Mouse (Mus musculus) myocyte (in vitro differentiated cells): ENCODE measurements around the gene Tbc1d15. TPM values are rescaled to one million over a fixed set of nuclear protein-coding genes. Genes with fewer than 3 reads are reported as not detected.

Source experiments
- H3K27me3 ChIP-seq: one replicate; pipeline ENCODE4 v1.6.1; 2011; ENCODE audit not compliant: control insufficient read depth, insufficient read depth, insufficient read length
- H3K36me3 ChIP-seq: one replicate; pipeline ENCODE4 v1.6.1; 2011; ENCODE audit not compliant: control insufficient read depth, insufficient read depth
- H3K4me2 ChIP-seq: one replicate; pipeline ENCODE4 v1.6.1; 2011; ENCODE audit warnings: low read depth, control low read depth
- H3K4me3 ChIP-seq: one replicate; pipeline ENCODE4 v1.5.1; 2011; ENCODE audit warnings: mild to moderate bottlenecking, control low read depth, moderate library complexity
- H3K79me2 ChIP-seq: one replicate; pipeline ENCODE4 v1.6.1; 2011; ENCODE audit not compliant: control insufficient read depth, insufficient read depth
- H3ac ChIP-seq: one replicate; pipeline ENCODE4 v1.6.1; 2011; ENCODE audit not compliant: control insufficient read depth, insufficient read length
- CEBPB ChIP-seq: IDR thresholded peaks from 2 replicates; pipeline ENCODE4 v1.6.1; 2011; ENCODE audit warnings: mild to moderate bottlenecking, moderate library complexity; ENCODE audit not compliant: poor library complexity, insufficient read depth, severe bottlenecking
- E2F4 ChIP-seq: IDR thresholded peaks from one replicate; pipeline ENCODE4 v1.6.1; 2011; ENCODE audit warnings: mild to moderate bottlenecking, control low read depth, moderate library complexity; ENCODE audit not compliant: insufficient read depth
- MAX ChIP-seq: IDR thresholded peaks from one replicate; pipeline ENCODE4 v1.6.1; 2011; ENCODE audit warnings: low read depth, mild to moderate bottlenecking, control low read depth
- MYOD1 ChIP-seq, 3 experiments: IDR thresholded peaks; one replicate each; pipeline ENCODE4 v1.6.1; 2011; ENCODE audit warnings: control low read depth in 2 of 3, low read depth in 2 of 3, mild to moderate bottlenecking in 2 of 3, moderate library complexity in 1 of 3; ENCODE audit not compliant: insufficient read length in 2 of 3, control insufficient read depth in 1 of 3
- MYOG ChIP-seq, 3 experiments: IDR thresholded peaks; one replicate each; pipeline ENCODE4 v1.6.1; 2011; ENCODE audit warnings: control low read depth in 2 of 3, low read depth in 2 of 3, mild to moderate bottlenecking in 2 of 3; ENCODE audit not compliant: insufficient read length in 2 of 3, control insufficient read depth in 1 of 3, insufficient read depth in 1 of 3
- POLR2A ChIP-seq: IDR thresholded peaks from one replicate; pipeline ENCODE4 v1.6.1; 2011; ENCODE audit warnings: low read depth, mild to moderate bottlenecking, control low read depth, moderate library complexity; ENCODE audit not compliant: insufficient read length
- POLR2AphosphoS2 ChIP-seq: IDR thresholded peaks from one replicate; pipeline ENCODE4 v1.6.1; 2011; ENCODE audit warnings: low read depth, control low read depth; ENCODE audit not compliant: insufficient read length
- REST ChIP-seq: IDR thresholded peaks from one replicate; pipeline ENCODE4 v1.6.1; 2011; ENCODE audit warnings: mild to moderate bottlenecking, control low read depth, moderate library complexity; ENCODE audit not compliant: insufficient read depth, insufficient read length
- SRF ChIP-seq: IDR thresholded peaks from one replicate; pipeline ENCODE4 v1.6.1; 2011; ENCODE audit warnings: low read depth; ENCODE audit not compliant: control insufficient read depth, insufficient read length
- TCF12 ChIP-seq: IDR thresholded peaks from one replicate; pipeline ENCODE4 v1.6.1; 2011; ENCODE audit warnings: mild to moderate bottlenecking, control low read depth; ENCODE audit not compliant: poor library complexity, insufficient read depth, severe bottlenecking
- TCF3 ChIP-seq: IDR thresholded peaks from one replicate; pipeline ENCODE4 v1.6.1; 2011; ENCODE audit warnings: low read depth, control low read depth; ENCODE audit not compliant: insufficient read length
- USF1 ChIP-seq: IDR thresholded peaks from one replicate; pipeline ENCODE4 v1.6.1; 2011; ENCODE audit warnings: low read depth, mild to moderate bottlenecking, control low read depth, moderate library complexity
- polyA plus RNA-seq: library from polyadenylated mRNA; unstranded; fragments of >200 nt; fragmentation: generic; extraction: Trizol; gene quantifications from one replicate; pipeline ENCODE4 v1.2.1, GENCODE M21; 2012; ENCODE audit warnings: missing spikeins

The Tbc1d15 gene
- polyA plus RNA-seq, 1 experiment: 19.8 TPM

DNA sequence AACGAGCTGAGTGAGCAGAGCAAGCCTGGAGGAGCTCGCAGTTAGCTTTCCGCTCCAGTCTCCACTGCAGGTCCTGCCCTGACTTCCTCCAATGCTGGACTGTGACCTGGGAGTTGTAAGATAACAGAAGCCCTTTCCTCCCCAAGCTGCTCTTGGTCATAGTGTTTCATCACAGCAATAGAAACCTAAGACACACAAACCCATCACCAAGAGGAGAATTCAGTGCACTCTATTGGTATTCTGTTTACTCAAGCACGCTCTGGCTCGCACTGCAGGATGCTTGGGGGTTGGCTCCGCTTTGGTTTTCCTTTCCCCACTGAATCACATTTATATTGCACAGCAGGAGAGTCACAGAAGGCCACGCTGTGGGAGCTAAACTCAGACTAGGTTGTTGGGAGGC lies 3.2 kb downstream of the Tbc1d15 start:
- no peak overlapping the region for H3ac ChIP-seq
- H3K4me3 ChIP-seq: no peak overlapping the region
- H3K79me2 ChIP-seq: peaks cover 80% of the 10 kb centered on the region
- TF ChIP-seq TCF3: no peak
- TF ChIP-seq E2F4: no peak
- TF ChIP-seq SRF: no peak
- TF ChIP-seq MYOG (IDR thresholded peaks at IDR 0.05; ENCODE audit: control insufficient read depth in 1 of 3, insufficient read depth in 1 of 3, insufficient read length in 2 of 3, low read depth in 2 of 3): no peak
- no peak for TF ChIP-seq MYOD1 (IDR thresholded peaks at IDR 0.05; ENCODE audit: control insufficient read depth in 1 of 3, insufficient read length in 2 of 3, low read depth in 2 of 3)
- no peak for TF ChIP-seq USF1
- TF ChIP-seq REST: no peak
- no peak for TF ChIP-seq MAX
- no peak for TF ChIP-seq CEBPB
- TF ChIP-seq POLR2A: no peak
- TF ChIP-seq POLR2AphosphoS2: no peak
- TF ChIP-seq TCF12: no peak
- no peak overlapping the region for H3K4me2 ChIP-seq
- no peaks in the 10 kb centered on the region for H3K36me3 ChIP-seq
- H3K27me3 ChIP-seq: no peaks in the 10 kb centered on the region

DNA sequence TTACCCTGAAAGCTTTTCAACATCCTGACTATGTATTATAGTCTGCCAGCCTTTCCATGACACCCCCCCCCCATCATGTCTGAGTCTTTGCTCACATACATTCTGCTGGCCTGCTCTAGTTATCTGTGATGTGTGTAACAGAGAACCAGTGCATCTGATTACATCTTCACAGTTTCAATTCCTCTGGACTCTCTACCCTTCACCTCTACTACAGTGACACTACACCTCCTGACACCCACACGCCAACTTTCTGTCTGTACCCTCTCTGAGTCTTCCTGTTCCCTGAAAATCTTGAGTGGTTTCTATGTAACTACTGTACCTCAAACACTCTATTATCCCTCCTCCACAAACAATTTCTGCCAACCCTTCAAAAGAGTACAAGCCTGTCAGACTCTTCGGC lies 5.8 kb downstream of the Tbc1d15 start:
- no peak overlapping the region for H3K4me2 ChIP-seq
- H3K4me3 ChIP-seq: no peak overlapping the region
- H3ac ChIP-seq: no peak overlapping the region
- no peak for TF ChIP-seq MAX
- TF ChIP-seq POLR2AphosphoS2: no peak
- no peak for TF ChIP-seq REST
- no peak for TF ChIP-seq USF1
- no peak for TF ChIP-seq SRF
- peaks cover 85% of the 10 kb centered on the region for H3K79me2 ChIP-seq
- H3K36me3 ChIP-seq: peaks cover under 1% of the 10 kb centered on the region
- H3K27me3 ChIP-seq: no peaks in the 10 kb centered on the region

DNA sequence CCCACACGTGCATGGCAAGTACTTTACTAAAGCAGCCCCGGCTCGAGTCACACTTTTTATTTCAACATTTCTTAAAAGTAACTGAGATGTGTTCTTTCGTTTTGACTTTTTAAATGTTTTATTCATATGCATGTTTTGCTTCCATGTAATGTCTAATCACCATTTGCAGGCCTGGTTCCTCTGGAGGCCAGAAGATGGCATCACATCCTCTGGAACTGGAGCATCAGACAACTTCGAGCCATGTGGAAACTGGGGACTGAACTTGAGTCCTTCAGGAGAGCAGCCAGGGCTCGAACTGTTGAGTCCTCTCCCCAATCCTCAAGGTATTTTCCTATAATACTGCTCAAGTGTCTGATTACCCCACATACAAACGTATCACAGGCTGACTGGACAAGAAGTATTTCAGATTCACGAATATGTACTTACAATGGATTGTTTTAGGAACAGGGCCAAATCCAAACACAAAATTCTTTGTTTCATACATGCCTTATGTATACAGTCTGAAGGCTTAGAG lies 10.1 kb downstream of the Tbc1d15 start:
- H3K4me3 ChIP-seq: no peak overlapping the region
- no peak overlapping the region for H3ac ChIP-seq
- peaks cover 42% of the 10 kb centered on the region for H3K79me2 ChIP-seq
- no peaks in the 10 kb centered on the region for H3K27me3 ChIP-seq
- no peak for TF ChIP-seq POLR2A
- no peak for TF ChIP-seq MAX
- TF ChIP-seq TCF3: no peak
- TF ChIP-seq POLR2AphosphoS2: no peak
- TF ChIP-seq E2F4: no peak
- TF ChIP-seq REST: no peak
- TF ChIP-seq TCF12: no peak
- TF ChIP-seq USF1: no peak
- peaks cover 13% of the 10 kb centered on the region for H3K36me3 ChIP-seq
- H3K4me2 ChIP-seq: no peak overlapping the region

DNA sequence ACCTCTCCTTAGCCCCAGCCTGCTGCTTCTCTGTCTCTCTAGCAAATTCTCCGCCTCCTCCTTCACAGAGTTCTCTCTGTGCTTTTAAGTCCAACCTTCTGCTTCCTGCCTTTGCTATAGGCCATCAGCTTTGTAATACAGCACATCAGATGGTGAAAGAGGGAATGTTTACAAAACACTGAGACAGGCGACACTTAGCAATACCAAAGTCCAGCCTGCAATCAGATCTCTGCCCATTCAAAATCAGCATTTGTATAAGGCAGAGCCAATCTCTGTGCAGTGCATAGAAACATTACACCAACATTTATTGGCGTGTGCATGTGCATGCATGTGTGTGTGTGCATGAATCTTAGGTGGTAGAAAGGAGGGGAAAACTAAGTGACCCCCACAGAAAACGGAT lies 13.3 kb downstream of the Tbc1d15 start:
- H3K4me2 ChIP-seq: no peak overlapping the region
- H3K36me3 ChIP-seq: peaks cover 13% of the 10 kb centered on the region
- no peaks in the 10 kb centered on the region for H3K27me3 ChIP-seq
- no peak overlapping the region for H3ac ChIP-seq
- no peak overlapping the region for H3K4me3 ChIP-seq
- peaks cover 11% of the 10 kb centered on the region for H3K79me2 ChIP-seq
- TF ChIP-seq POLR2AphosphoS2 (no peak), MYOG (IDR thresholded peaks at IDR 0.05; ENCODE audit: control insufficient read depth in 1 of 3, insufficient read depth in 1 of 3, insufficient read length in 2 of 3, low read depth in 2 of 3) (no peak), E2F4 (no peak), TCF12 (no peak), USF1 (no peak), POLR2A (no peak), MAX (no peak), REST (no peak), SRF (no peak), MYOD1 (IDR thresholded peaks at IDR 0.05; ENCODE audit: control insufficient read depth in 1 of 3, insufficient read length in 2 of 3, low read depth in 2 of 3) (no peak)

DNA sequence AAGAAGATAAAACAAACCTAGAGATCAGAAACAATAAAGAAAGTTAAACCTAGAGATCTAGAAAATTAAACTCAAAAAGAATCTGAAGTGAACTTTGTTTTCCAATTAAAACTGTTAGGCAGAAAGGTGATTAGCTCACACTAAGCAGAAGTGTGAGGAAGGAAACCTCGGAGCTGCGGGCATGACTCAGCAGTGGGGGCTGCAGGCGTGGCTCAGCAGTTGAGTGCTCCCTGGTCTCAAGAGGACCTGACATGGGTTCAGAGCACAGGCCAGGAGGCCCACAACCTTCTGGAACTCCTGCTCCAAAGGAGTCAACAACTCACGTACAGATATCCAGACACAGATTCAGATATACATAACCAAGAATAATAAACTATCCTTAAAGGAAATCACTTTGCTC lies 14.5 kb downstream of the Tbc1d15 start:
- Histone ChIP-seq H3K36me3 (peaks cover 24% of the 10 kb centered on the region), H3K79me2 (no peaks in the 10 kb centered on the region), H3ac (no peak overlapping the region), H3K27me3 (no peaks in the 10 kb centered on the region), H3K4me3 (no peak overlapping the region), H3K4me2 (no peak overlapping the region)
- no peak for TF ChIP-seq POLR2AphosphoS2
- no peak for TF ChIP-seq REST
- no peak for TF ChIP-seq CEBPB
- TF ChIP-seq MYOD1 (IDR thresholded peaks at IDR 0.05; ENCODE audit: control insufficient read depth in 1 of 3, insufficient read length in 2 of 3, low read depth in 2 of 3): no peak
- no peak for TF ChIP-seq USF1
- TF ChIP-seq MYOG (IDR thresholded peaks at IDR 0.05; ENCODE audit: control insufficient read depth in 1 of 3, insufficient read depth in 1 of 3, insufficient read length in 2 of 3, low read depth in 2 of 3): no peak
- no peak for TF ChIP-seq TCF3
- no peak for TF ChIP-seq POLR2A
- no peak for TF ChIP-seq TCF12
- no peak for TF ChIP-seq SRF
